Comparison of ENCODE assay signal across 9 mouse cellular contexts in genomic region chr3:144453701-144454430, GRCm38 (mm10).
DNase-seq lines count a peak whose midpoint lies in the region; ATAC-seq and TF ChIP-seq lines count a peak whose summit lies in the region.
"Had no signal": no experiment of that assay in that cellular context is flagged by ENCODE, and none has a peak within 500 bp of the region (broad histone marks: within the 10 kb centered on the region; RNA-seq: fewer than 3 reads in every experiment).

No protein-coding gene starts in this region.

- TF ChIP-seq CTCF in G1E (IDR thresholded peaks at IDR 0.05; ENCODE audit: low read depth, low read length) = peak; percentile 88

- peak; percentile 38 for DNase-seq in adrenal gland, postnatal 10 days
- no peak for DNase-seq in adrenal gland, postnatal 25 days
- peak; percentile 36 for DNase-seq in G1E (ENCODE audit: low spot score)
- DNase-seq in retina, embryonic 14.5 days (ENCODE audit: low spot score) = peak; percentile 95

- no peak overlapping the region for H3K4me2 ChIP-seq in heart, embryonic 13.5 days
- H3K4me2 ChIP-seq in kidney, embryonic 15.5 days = no peak overlapping the region
- H3K4me2 ChIP-seq in lung, embryonic 15.5 days = no peak overlapping the region

- no peaks in the 10 kb centered on the region for H3K27me3 ChIP-seq in G1E (ENCODE audit: insufficient read depth, low read length)
- H3K27me3 ChIP-seq in heart, embryonic 13.5 days (replicated peaks) = no peaks in the 10 kb centered on the region
- no peaks in the 10 kb centered on the region for H3K27me3 ChIP-seq in kidney, embryonic 15.5 days
- no peaks in the 10 kb centered on the region for H3K27me3 ChIP-seq in lung, embryonic 15.5 days

- peak overlapping the region; percentile 44; the same call in 1 of the 2 replicates for H3K9ac ChIP-seq in heart, embryonic 13.5 days
- no peak overlapping the region for H3K9ac ChIP-seq in kidney, embryonic 15.5 days
- H3K9ac ChIP-seq in lung, embryonic 15.5 days = no peak overlapping the region

- H3K27ac ChIP-seq in heart, embryonic 13.5 days (replicated peaks) = no peak overlapping the region
- no peak overlapping the region for H3K27ac ChIP-seq in kidney, embryonic 15.5 days
- no peak overlapping the region for H3K27ac ChIP-seq in lung, embryonic 15.5 days

- ATAC-seq in G1E (ENCODE audit: extremely low read depth, insufficient number of reproducible peaks, low FRiP score, poor library complexity, severe bottlenecking) = peak; percentile 79
- peak; percentile 96 for ATAC-seq in common myeloid progenitor, adult 5-6 weeks (replicated peaks; ENCODE audit: low read depth, poor library complexity, severe bottlenecking)
- no peak for ATAC-seq in heart, embryonic 13.5 days (ENCODE audit: extremely low read depth, insufficient number of reproducible peaks, low FRiP score, low TSS enrichment)
- ATAC-seq in kidney, embryonic 15.5 days (replicated peaks; ENCODE audit: low FRiP score) = peak; percentile 82
- ATAC-seq in lung, embryonic 15.5 days (ENCODE audit: borderline replicate concordance, extremely low read depth, low FRiP score, low TSS enrichment) = peak; percentile 67

- 46% methylated on average over 19 of the region's 19 CpGs for WGBS in heart, embryonic 13.5 days
- 67% methylated on average over 19 of the region's 19 CpGs for WGBS in kidney, embryonic 15.5 days
- WGBS in lung, embryonic 15.5 days = 49% methylated on average over 19 of the region's 19 CpGs

- no peaks in the 10 kb centered on the region for H3K9me3 ChIP-seq in G1E (replicated peaks)
- H3K9me3 ChIP-seq in heart, embryonic 13.5 days = no peaks in the 10 kb centered on the region
- no peaks in the 10 kb centered on the region for H3K9me3 ChIP-seq in kidney, embryonic 15.5 days (replicated peaks)
- no peaks in the 10 kb centered on the region for H3K9me3 ChIP-seq in lung, embryonic 15.5 days

- H3K4me3 ChIP-seq in G1E (ENCODE audit: low read depth, low read length) = no peak overlapping the region
- H3K4me3 ChIP-seq in heart, embryonic 13.5 days = no peak overlapping the region
- H3K4me3 ChIP-seq in kidney, embryonic 15.5 days (replicated peaks) = no peak overlapping the region
- H3K4me3 ChIP-seq in lung, embryonic 15.5 days = no peak overlapping the region
- H3K4me3 ChIP-seq: myocyte had no signal

- peaks cover 81% of the 10 kb centered on the region for H3K36me3 ChIP-seq in G1E (replicated peaks)
- peaks cover 14% of the 10 kb centered on the region for H3K36me3 ChIP-seq in heart, embryonic 13.5 days
- H3K36me3 ChIP-seq in kidney, embryonic 15.5 days = peaks cover 17% of the 10 kb centered on the region
- H3K36me3 ChIP-seq in lung, embryonic 15.5 days = no peaks in the 10 kb centered on the region

- peaks cover 6% of the 10 kb centered on the region for H3K4me1 ChIP-seq in G1E (ENCODE audit: insufficient read depth, low read depth, low read length)
- H3K4me1 ChIP-seq in heart, embryonic 13.5 days = peaks cover 8% of the 10 kb centered on the region
- 0 out of 2 replicates have a peak, but pooled peaks cover 4% of the 10 kb centered on the region for H3K4me1 ChIP-seq in kidney, embryonic 15.5 days
- H3K4me1 ChIP-seq in lung, embryonic 15.5 days = peaks cover 5% of the 10 kb centered on the region; the same call in 1 of the 2 replicates
